Mouse (Mus musculus): ENCODE results near the gene Mpnd. TPM values are rescaled to one million over a fixed set of nuclear protein-coding genes. Genes with fewer than 3 reads are reported as not detected.

Mpnd gene
- polyA plus RNA-seq, 1 experiment: 47.7 TPM

DNA sequence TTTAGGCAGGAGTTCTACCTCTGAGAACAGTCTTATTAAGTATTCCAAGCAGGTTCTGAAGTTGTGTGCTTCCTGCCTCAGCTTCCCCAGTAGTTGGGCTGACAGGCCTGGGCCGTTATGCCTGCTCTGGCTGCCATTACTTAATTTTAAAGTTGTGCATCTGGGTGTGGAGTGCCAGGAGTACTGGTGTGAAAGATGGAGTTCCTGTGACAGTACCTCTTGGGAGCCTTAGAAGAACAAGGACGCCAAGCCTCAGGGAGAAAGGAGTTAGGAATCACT, 4.4 kb downstream of the Mpnd start:
- peaks cover 3% of the 10 kb centered on the region; the same call in 1 of the 2 replicates for H3K4me1 ChIP-seq (ENCODE audit: control insufficient read depth, insufficient read depth, low read length)
- H3K27ac ChIP-seq (ENCODE audit: control insufficient read depth, insufficient read depth, low read depth, low read length, poor library complexity): no peak overlapping the region
- H3K4me3 ChIP-seq (replicated peaks; ENCODE audit: control insufficient read depth, low read depth, low read length): peak overlapping the region; percentile 12
- TF ChIP-seq POLR2A (IDR thresholded peaks at IDR 0.05; ENCODE audit: borderline replicate concordance, control insufficient read depth, low read depth, low read length) (no peak), CTCF (IDR thresholded peaks at IDR 0.05; ENCODE audit: control insufficient read depth, insufficient read depth, low read length) (no peak)
- 59% methylated on average over 2 of the region's 2 CpGs for WGBS

DNA sequence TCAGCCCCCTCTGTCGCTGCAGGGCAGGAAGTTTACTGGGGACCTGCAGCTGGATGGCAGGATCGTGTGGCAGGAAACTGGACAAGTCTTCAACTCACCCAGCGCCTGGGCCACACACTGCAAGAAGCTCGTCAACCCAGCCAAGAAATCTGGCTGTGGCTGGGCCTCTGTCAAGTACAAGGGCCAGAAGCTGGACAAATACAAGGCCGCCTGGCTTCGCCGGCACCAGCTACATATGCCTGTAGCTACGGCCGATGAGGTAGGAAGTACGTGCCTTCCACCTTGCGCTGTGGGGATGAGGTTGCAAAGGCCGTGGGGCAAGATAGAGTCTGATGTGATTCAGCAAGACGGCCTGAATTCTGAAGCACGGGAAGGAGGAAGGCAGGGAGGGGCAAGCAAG, 4.7 kb downstream of the Mpnd start:
- H3K27ac ChIP-seq (ENCODE audit: control insufficient read depth, insufficient read depth, low read depth, low read length, poor library complexity): no peak overlapping the region
- H3K4me1 ChIP-seq (ENCODE audit: control insufficient read depth, insufficient read depth, low read length): peaks cover 3% of the 10 kb centered on the region; the same call in 1 of the 2 replicates
- no peak overlapping the region for H3K4me3 ChIP-seq (replicated peaks; ENCODE audit: control insufficient read depth, low read depth, low read length)
- 62% methylated on average over 14 of the region's 14 CpGs for WGBS
- no peak for TF ChIP-seq CTCF (IDR thresholded peaks at IDR 0.05; ENCODE audit: control insufficient read depth, insufficient read depth, low read length)
- TF ChIP-seq POLR2A (IDR thresholded peaks at IDR 0.05; ENCODE audit: borderline replicate concordance, control insufficient read depth, low read depth, low read length): no peak

GRCm38 (mm10) chr17:56010681-56011080, 5.2 kb downstream of the Mpnd start:
- Histone ChIP-seq H3K4me1 (ENCODE audit: control insufficient read depth, insufficient read depth, low read length) (peaks cover 3% of the 10 kb centered on the region; the same call in 1 of the 2 replicates), H3K27ac (ENCODE audit: control insufficient read depth, insufficient read depth, low read depth, low read length, poor library complexity) (no peak overlapping the region), H3K4me3 (replicated peaks; ENCODE audit: control insufficient read depth, low read depth, low read length) (no peak overlapping the region)
- TF ChIP-seq CTCF (IDR thresholded peaks at IDR 0.05; ENCODE audit: control insufficient read depth, insufficient read depth, low read length) (peak; percentile 96), POLR2A (IDR thresholded peaks at IDR 0.05; ENCODE audit: borderline replicate concordance, control insufficient read depth, low read depth, low read length) (0 out of 2 replicates have a peak, but pooled peaks have one; percentile 33)
- 5% methylated on average over 9 of the region's 9 CpGs for WGBS

DNA sequence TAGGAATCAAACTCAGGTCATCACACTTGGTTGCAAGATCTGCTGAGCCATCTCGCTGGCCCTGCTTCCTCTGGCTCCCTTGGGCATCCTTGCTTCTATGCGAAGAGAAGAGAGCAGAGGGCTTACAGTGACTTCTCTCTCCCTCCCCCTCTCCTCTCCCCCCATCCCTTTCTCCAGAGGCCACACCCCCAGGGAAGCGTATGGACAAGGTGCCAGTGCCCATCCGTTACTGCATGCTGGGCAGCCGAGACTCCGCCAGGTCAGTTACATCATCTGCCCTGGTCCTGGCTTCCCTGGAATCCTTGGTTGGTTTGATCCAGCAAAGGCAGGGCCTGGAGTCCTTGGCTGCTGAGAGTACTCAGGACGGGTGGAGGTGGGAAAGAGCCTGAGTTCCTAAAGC, 5.9 kb downstream of the Mpnd start:
- TF ChIP-seq POLR2A (IDR thresholded peaks at IDR 0.05; ENCODE audit: borderline replicate concordance, control insufficient read depth, low read depth, low read length) (no peak), CTCF (IDR thresholded peaks at IDR 0.05; ENCODE audit: control insufficient read depth, insufficient read depth, low read length) (no peak)
- 86% methylated on average over 7 of the region's 7 CpGs for WGBS
- H3K4me1 ChIP-seq (ENCODE audit: control insufficient read depth, insufficient read depth, low read length): peaks cover 3% of the 10 kb centered on the region; the same call in 1 of the 2 replicates
- no peak overlapping the region for H3K4me3 ChIP-seq (replicated peaks; ENCODE audit: control insufficient read depth, low read depth, low read length)
- H3K27ac ChIP-seq (ENCODE audit: control insufficient read depth, insufficient read depth, low read depth, low read length, poor library complexity): no peak overlapping the region

DNA sequence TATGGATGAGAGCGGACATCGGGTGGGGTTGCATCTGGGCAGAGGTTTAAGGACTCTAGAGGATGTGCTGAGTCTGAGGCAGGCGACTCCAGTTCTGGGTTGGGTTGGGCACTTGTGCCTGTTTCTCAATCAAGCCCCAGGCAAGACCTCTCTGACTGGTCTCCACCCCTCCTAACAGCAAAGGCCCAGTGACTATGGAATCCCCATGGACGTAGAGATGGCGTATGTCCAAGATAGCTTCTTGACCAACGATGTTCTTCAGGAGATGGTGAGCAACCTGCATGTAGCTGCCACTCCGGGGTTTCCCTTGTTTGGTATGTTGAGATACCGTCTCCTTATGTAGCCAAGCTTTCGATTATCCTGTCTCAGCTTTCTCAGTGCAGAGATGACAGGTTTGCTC, 9.8 kb downstream of the Mpnd start:
- no peak overlapping the region for H3K27ac ChIP-seq (ENCODE audit: control insufficient read depth, insufficient read depth, low read depth, low read length, poor library complexity)
- TF ChIP-seq POLR2A (IDR thresholded peaks at IDR 0.05; ENCODE audit: borderline replicate concordance, control insufficient read depth, low read depth, low read length) (no peak), CTCF (IDR thresholded peaks at IDR 0.05; ENCODE audit: control insufficient read depth, insufficient read depth, low read length) (no peak)
- no peak overlapping the region for H3K4me3 ChIP-seq (replicated peaks; ENCODE audit: control insufficient read depth, low read depth, low read length)
- WGBS: 91% methylated on average over 9 of the region's 9 CpGs
- peaks cover 4% of the 10 kb centered on the region for H3K4me1 ChIP-seq (ENCODE audit: control insufficient read depth, insufficient read depth, low read length)

GRCm38 (mm10) chr17:56016382-56016781, 10.9 kb downstream of the Mpnd start:
- no peak overlapping the region for H3K27ac ChIP-seq (ENCODE audit: control insufficient read depth, insufficient read depth, low read depth, low read length, poor library complexity)
- 89% methylated on average over 8 of the region's 8 CpGs for WGBS
- TF ChIP-seq POLR2A (IDR thresholded peaks at IDR 0.05; ENCODE audit: borderline replicate concordance, control insufficient read depth, low read depth, low read length): no peak
- no peak for TF ChIP-seq CTCF (IDR thresholded peaks at IDR 0.05; ENCODE audit: control insufficient read depth, insufficient read depth, low read length)
- H3K4me1 ChIP-seq (ENCODE audit: control insufficient read depth, insufficient read depth, low read length): peaks cover 2% of the 10 kb centered on the region
- H3K4me3 ChIP-seq (replicated peaks; ENCODE audit: control insufficient read depth, low read depth, low read length): no peak overlapping the region

DNA sequence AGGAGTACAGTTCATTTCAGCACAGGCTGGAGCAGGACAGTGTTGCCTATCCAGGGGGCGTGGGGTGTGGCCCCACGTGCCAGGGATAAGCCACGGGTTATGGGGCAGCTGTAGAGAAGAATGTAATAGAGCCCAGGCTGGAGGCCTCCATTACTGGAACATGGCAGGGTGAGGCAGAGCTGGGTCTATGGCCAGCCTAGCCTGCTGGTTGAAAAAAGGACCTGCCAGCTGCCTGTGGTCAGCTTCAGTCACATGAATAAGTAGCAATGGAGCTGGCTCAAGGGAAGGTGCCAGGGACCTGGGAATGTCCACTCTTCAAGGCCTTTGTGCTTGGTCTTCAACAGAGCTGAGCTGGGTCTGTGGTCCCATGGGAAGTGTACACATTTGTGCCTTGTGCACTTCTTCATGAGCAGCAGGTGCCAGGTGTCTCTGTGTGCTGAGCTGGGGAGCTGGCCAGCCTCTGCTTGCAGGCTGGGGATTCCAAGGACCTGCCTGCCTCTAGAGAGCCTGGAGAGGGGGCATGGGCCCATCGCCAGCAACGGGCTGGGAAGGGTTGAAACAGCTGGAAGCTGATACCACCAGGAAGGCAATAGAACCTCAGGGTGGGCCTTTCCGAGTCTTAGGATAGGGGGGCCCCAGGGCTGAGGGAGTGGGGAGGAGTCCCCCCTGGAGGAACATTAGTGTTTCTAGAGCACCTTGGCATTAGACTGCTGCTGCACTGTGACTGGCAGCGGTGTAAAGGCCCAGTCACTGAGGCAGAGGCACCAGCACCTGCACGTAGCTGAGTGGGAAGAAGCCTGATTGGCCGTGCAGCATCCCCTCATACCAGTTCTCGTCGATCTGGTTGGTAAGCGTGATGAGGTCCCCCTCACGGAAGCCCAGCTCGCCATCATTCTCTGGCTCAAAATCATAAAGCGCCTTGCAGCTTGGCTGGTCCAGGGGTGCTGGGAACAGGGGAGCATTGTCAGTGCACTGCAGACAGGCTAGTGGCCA, 11.6 kb downstream of the Mpnd start:
- TF ChIP-seq POLR2A (IDR thresholded peaks at IDR 0.05; ENCODE audit: borderline replicate concordance, control insufficient read depth, low read depth, low read length) (no peak), CTCF (IDR thresholded peaks at IDR 0.05; ENCODE audit: control insufficient read depth, insufficient read depth, low read length) (no peak)
- no peak overlapping the region for H3K4me3 ChIP-seq (replicated peaks; ENCODE audit: control insufficient read depth, low read depth, low read length)
- no peak overlapping the region for H3K27ac ChIP-seq (ENCODE audit: control insufficient read depth, insufficient read depth, low read depth, low read length, poor library complexity)
- peaks cover 5% of the 10 kb centered on the region for H3K4me1 ChIP-seq (ENCODE audit: control insufficient read depth, insufficient read depth, low read length)
- 89% methylated on average over 15 of the region's 15 CpGs for WGBS

DNA sequence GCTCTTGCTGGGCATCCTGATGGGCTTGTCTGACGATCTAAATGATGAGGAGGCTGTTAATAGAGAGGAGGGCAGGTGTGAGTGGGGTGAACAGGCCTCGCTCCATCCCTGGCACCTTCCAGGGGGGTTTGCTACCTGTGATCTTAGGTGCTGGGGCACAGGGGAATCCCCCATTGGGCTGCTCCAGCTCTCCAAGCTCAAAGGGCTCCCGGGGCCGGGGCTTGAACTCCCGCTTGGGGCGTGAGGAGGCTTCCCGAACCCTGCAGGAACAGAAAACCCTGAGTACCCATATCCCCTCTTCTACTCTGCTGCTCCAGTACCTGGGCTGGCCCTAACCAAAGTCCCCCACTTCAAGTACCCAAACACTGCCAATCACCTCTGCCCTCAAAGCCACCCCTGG, 12.3 kb downstream of the Mpnd start:
- H3K27ac ChIP-seq (ENCODE audit: control insufficient read depth, insufficient read depth, low read depth, low read length, poor library complexity): no peak overlapping the region
- WGBS: 92% methylated on average over 7 of the region's 7 CpGs
- TF ChIP-seq POLR2A (IDR thresholded peaks at IDR 0.05; ENCODE audit: borderline replicate concordance, control insufficient read depth, low read depth, low read length): no peak
- TF ChIP-seq CTCF (IDR thresholded peaks at IDR 0.05; ENCODE audit: control insufficient read depth, insufficient read depth, low read length): no peak
- no peak overlapping the region for H3K4me3 ChIP-seq (replicated peaks; ENCODE audit: control insufficient read depth, low read depth, low read length)
- H3K4me1 ChIP-seq (ENCODE audit: control insufficient read depth, insufficient read depth, low read length): peaks cover 9% of the 10 kb centered on the region
